Mouse (Mus musculus) stomach, postnatal 0 days (tissue): ENCODE measurements at regions not wholly inside any gene's neighbourhood (a gene's known extent, or its start where the extent isn't known, plus 50 kb on each side); places are given as distances from the start of the nearest gene placed in this dataset.

Source experiments
- CTCF ChIP-seq: IDR thresholded peaks from 2 replicates; pipeline ENCODE4 v1.5.1; 2016; ENCODE audit warnings: antibody characterized with exemption, low read depth, mild to moderate bottlenecking, moderate library complexity
- EP300 ChIP-seq: optimal IDR thresholded peaks from 2 replicates; pipeline ENCODE3; 2016; ENCODE audit warnings: antibody characterized with exemption

GRCm38 (mm10) chr5:69817035-69817434, 224.9 kb upstream of the Gnpda2 start:
- TF ChIP-seq CTCF: no peak
- no peak for TF ChIP-seq EP300
